ENCODE assay signal across 24 mouse cellular contexts in genomic region chr1:193342198-193342946, GRCm38 (mm10). TPM values are rescaled to one million over a fixed set of nuclear protein-coding genes. Genes with fewer than 3 reads are reported as not detected.
DNase-seq lines count a peak whose midpoint lies in the region; ATAC-seq lines count a peak whose summit lies in the region.
"Had no signal": no experiment of that assay in that cellular context is flagged by ENCODE, and none has a peak within 500 bp of the region (broad histone marks: within the 10 kb centered on the region; RNA-seq: fewer than 3 reads in every experiment).

No protein-coding gene starts in this region.

- no peaks in the 10 kb centered on the region for H3K9me3 ChIP-seq in hindbrain, embryonic 11.5 days (ENCODE audit: control insufficient read depth, low read length)
- H3K9me3 ChIP-seq: embryonic facial prominence, embryonic 10.5 days; forebrain, embryonic 12.5 days; G1E; heart, embryonic 12.5 days; hindbrain, embryonic 13.5 days; intestine, embryonic 15.5 days; midbrain, embryonic 12.5 days; neural tube, embryonic 13.5 days; stomach, embryonic 15.5 days had no signal

- 87% methylated on average over 5 of the region's 5 CpGs for WGBS in hindbrain, embryonic 11.5 days

- no peak overlapping the region for H3K4me2 ChIP-seq in hindbrain, embryonic 11.5 days (replicated peaks; ENCODE audit: low read depth, low read length)
- H3K4me2 ChIP-seq: forebrain, embryonic 12.5 days; heart, embryonic 12.5 days; hindbrain, embryonic 13.5 days; intestine, embryonic 15.5 days; midbrain, embryonic 12.5 days; neural tube, embryonic 13.5 days; stomach, embryonic 15.5 days had no signal

- H3K27ac ChIP-seq in hindbrain, embryonic 11.5 days (ENCODE audit: low read depth, low read length) = no peak overlapping the region
- H3K27ac ChIP-seq: embryonic facial prominence, embryonic 10.5 days; forebrain, embryonic 12.5 days; hindbrain, embryonic 13.5 days; intestine, embryonic 15.5 days; liver, embryonic 14.5 days; midbrain, embryonic 12.5 days; neural tube, embryonic 13.5 days; stomach, embryonic 15.5 days had no signal

- H3K9ac ChIP-seq in hindbrain, embryonic 11.5 days (ENCODE audit: low read depth, low read length) = no peak overlapping the region
- H3K9ac ChIP-seq: forebrain, embryonic 12.5 days; heart, embryonic 12.5 days; hindbrain, embryonic 13.5 days; intestine, embryonic 15.5 days; liver, embryonic 14.5 days; midbrain, embryonic 12.5 days; neural tube, embryonic 13.5 days; stomach, embryonic 15.5 days had no signal

- peak; percentile 82 to 87 for DNase-seq in adrenal gland, adult (ENCODE audit: inconsistent age in 2 of 2, low spot score in 1 of 2)
- DNase-seq in adrenal gland, postnatal 4 days (ENCODE audit: low spot score in 2 of 2) = no peak
- DNase-seq in lung, postnatal 10 days = peak; percentile 39
- no peak for DNase-seq in lung, adult 18-20 months
- peak; percentile 78 for DNase-seq in adrenal gland, postnatal 10 days
- no peak for DNase-seq in gastrocnemius, postnatal 25 days
- DNase-seq in hindbrain, embryonic 11.5 days (ENCODE audit: low spot score) = no peak
- no peak for DNase-seq in right cerebral cortex, postnatal 36 days (ENCODE audit: low spot score in 2 of 2)
- DNase-seq: heart, adult 11 months; heart, postnatal 14 days; kidney, adult 9 months; kidney, postnatal 25 days; right cerebral cortex, postnatal 25 days; thymus, postnatal 14 days had no signal

- no peaks in the 10 kb centered on the region for H3K4me1 ChIP-seq in hindbrain, embryonic 11.5 days (replicated peaks; ENCODE audit: control insufficient read depth, insufficient read depth, low read length)
- H3K4me1 ChIP-seq: intestine, embryonic 15.5 days; midbrain, embryonic 12.5 days; stomach, embryonic 15.5 days had no signal

- ATAC-seq in hindbrain, embryonic 11.5 days (ENCODE audit: low FRiP score) = no peak
- ATAC-seq: intestine, embryonic 15.5 days had no signal

- H3K36me3 ChIP-seq in hindbrain, embryonic 11.5 days (ENCODE audit: control insufficient read depth, insufficient read depth, low read length) = no peaks in the 10 kb centered on the region
- H3K36me3 ChIP-seq: embryonic facial prominence, embryonic 10.5 days; G1E; intestine, embryonic 15.5 days; midbrain, embryonic 12.5 days; stomach, embryonic 15.5 days had no signal

- H3K27me3 ChIP-seq in hindbrain, embryonic 11.5 days (ENCODE audit: control insufficient read depth, insufficient read depth, low read length) = no peaks in the 10 kb centered on the region
- H3K27me3 ChIP-seq: forebrain, embryonic 12.5 days; hindbrain, embryonic 13.5 days; intestine, embryonic 15.5 days; midbrain, embryonic 12.5 days; neural tube, embryonic 13.5 days; stomach, embryonic 15.5 days had no signal

- no peak overlapping the region for H3K4me3 ChIP-seq in hindbrain, embryonic 11.5 days (ENCODE audit: low read depth, low read length)
- H3K4me3 ChIP-seq: embryonic facial prominence, embryonic 10.5 days; forebrain, embryonic 12.5 days; heart, embryonic 12.5 days; hindbrain, embryonic 13.5 days; intestine, embryonic 15.5 days; midbrain, embryonic 12.5 days; neural tube, embryonic 13.5 days; stomach, embryonic 15.5 days had no signal

RNA-seq across cellular contexts. Expression of gene Camk1g, which starts 27.7 kb away (rescaled TPM):
- 1 to 10 TPM; 1.8 to 3.6 TPM for total RNA-seq in adrenal gland, postnatal 4 days (2021)
- total RNA-seq in adrenal gland, postnatal 10 days (2021) = 1 to 10 TPM in 1 of 2 experiments, under 1 TPM in 1; 0.69 to 1.0 TPM
- under 1 TPM in 1 of 2 experiments, not detected in 1; 0.18 TPM for total RNA-seq in gastrocnemius, postnatal 25 days (2021)
- 12.2 and 13.7 TPM in 2 replicates for polyA plus RNA-seq in hindbrain, embryonic 11.5 days (2014; fragmentation: Nextera tagmentation; extraction: Ambion mirVana)
- total RNA-seq: G1E had no signal
- polyA plus RNA-seq: G1E had no signal

Comparison
In these comparisons a context has a peak if more than half of its experiments do, and no peak if none do; other contexts are left out.
1. DNase-seq: peak in adrenal gland, adult (2 of 2), lung, postnatal 10 days (single experiment) and adrenal gland, postnatal 10 days (single experiment); none in adrenal gland, postnatal 4 days (0 of 2), lung, adult 18-20 months (0 of 2), gastrocnemius, postnatal 25 days (single experiment), hindbrain, embryonic 11.5 days (single experiment) and right cerebral cortex, postnatal 36 days (0 of 2).